Mouse (Mus musculus) ES-E14 (cell line): ENCODE data around the gene Sfxn2.

Experiments used
- HCFC1 ChIP-seq: IDR thresholded peaks from 2 replicates; pipeline ENCODE4 v1.6.1; 2012; ENCODE audit warnings: low read length, inconsistent platforms, borderline replicate concordance; ENCODE audit not compliant: insufficient read depth
- MAFK ChIP-seq: IDR thresholded peaks from 2 replicates; pipeline ENCODE4 v1.6.1; 2014; ENCODE audit warnings: mild to moderate bottlenecking, low read depth, low read length, inconsistent platforms; ENCODE audit not compliant: insufficient read depth
- ZNF384 ChIP-seq: IDR thresholded peaks from 2 replicates; pipeline ENCODE4 v1.6.1; 2012; ENCODE audit warnings: low read depth, low read length, inconsistent platforms

- TF ChIP-seq HCFC1: no peak
- TF ChIP-seq ZNF384: no peak
- no peak for TF ChIP-seq MAFK
These were observed 65.9 kb downstream of the Sfxn2 start for GRCm38 (mm10) chr19:46639053-46639452.
